Comparison of ENCODE assay signal across 17 mouse cellular contexts in the genomic region with DNA sequence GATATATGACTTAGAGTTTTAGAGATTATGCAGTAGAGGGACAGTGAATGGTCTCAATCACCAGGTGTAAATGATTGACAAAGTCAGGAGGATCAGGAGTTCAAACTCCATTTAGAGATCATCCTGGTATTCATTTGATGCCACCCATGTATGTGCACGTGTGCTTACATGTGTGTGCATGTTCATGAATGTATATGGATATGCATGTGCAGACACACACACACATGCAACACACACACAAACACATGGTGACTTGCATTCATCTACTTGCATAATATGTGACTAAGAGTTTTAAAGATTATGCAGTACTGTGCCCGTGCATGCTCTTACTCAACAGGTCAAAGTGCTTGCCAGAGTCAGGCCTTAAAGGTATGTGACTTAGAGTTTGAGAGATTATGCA.
"Had no signal": no experiment of that assay in that cellular context is flagged by ENCODE, and none has a peak within 500 bp of the region (broad histone marks: within the 10 kb centered on the region; RNA-seq: fewer than 3 reads in every experiment).

No protein-coding gene starts in this region.

- H3K27me3 ChIP-seq: hindbrain, embryonic 13.5 days; limb, embryonic 12.5 days; liver, embryonic 13.5 days; megakaryocyte, embryonic 14.5 days; midbrain, embryonic 15.5 days; neural tube, embryonic 12.5 days; stomach, embryonic 15.5 days had no signal

- H3K4me3 ChIP-seq: hindbrain, embryonic 13.5 days; limb, embryonic 12.5 days; liver, embryonic 13.5 days; megakaryocyte, embryonic 14.5 days; midbrain, embryonic 15.5 days; neural tube, embryonic 12.5 days; stomach, embryonic 15.5 days had no signal

- H3K4me1 ChIP-seq: hindbrain, embryonic 13.5 days; limb, embryonic 12.5 days; liver, embryonic 13.5 days; megakaryocyte, embryonic 14.5 days; midbrain, embryonic 15.5 days; neural tube, embryonic 12.5 days; stomach, embryonic 15.5 days had no signal

- H3K36me3 ChIP-seq: hindbrain, embryonic 13.5 days; limb, embryonic 12.5 days; liver, embryonic 13.5 days; midbrain, embryonic 15.5 days; neural tube, embryonic 12.5 days; stomach, embryonic 15.5 days had no signal

- H3K9me3 ChIP-seq: hindbrain, embryonic 13.5 days; limb, embryonic 12.5 days; liver, embryonic 13.5 days; megakaryocyte, embryonic 14.5 days; midbrain, embryonic 15.5 days; neural tube, embryonic 12.5 days; stomach, embryonic 15.5 days had no signal

- ATAC-seq: hindbrain, postnatal 0 days; midbrain, embryonic 15.5 days had no signal

- H3K27ac ChIP-seq: hindbrain, embryonic 13.5 days; hindbrain, postnatal 0 days; limb, embryonic 12.5 days; liver, embryonic 13.5 days; midbrain, embryonic 15.5 days; neural tube, embryonic 12.5 days; stomach, embryonic 15.5 days had no signal

- H3K9ac ChIP-seq: hindbrain, embryonic 13.5 days; limb, embryonic 12.5 days; liver, embryonic 13.5 days; lung, embryonic 14.5 days; midbrain, embryonic 15.5 days; neural tube, embryonic 12.5 days; stomach, embryonic 15.5 days had no signal

- DNase-seq: layer of hippocampus, adult 9-11 months; liver, embryonic 13.5 days; lung, embryonic 14.5 days; lung, postnatal 10 days; lung, postnatal 4 days; right cerebral cortex, postnatal 4 days; spleen, adult 18-20 months; thymus, adult 2 months; thymus, postnatal 36 days had no signal

- H3K4me2 ChIP-seq: hindbrain, embryonic 13.5 days; limb, embryonic 12.5 days; liver, embryonic 13.5 days; lung, embryonic 14.5 days; midbrain, embryonic 11.5 days; midbrain, embryonic 15.5 days; neural tube, embryonic 12.5 days; stomach, embryonic 15.5 days had no signal
